Mouse (Mus musculus): ENCODE data around the gene Gm13276.
"Not testable (repeated sequence)": the region's sequence is repeated elsewhere in the genome, so short reads cannot be mapped to it uniquely, and the experiment has no call there.

DNA sequence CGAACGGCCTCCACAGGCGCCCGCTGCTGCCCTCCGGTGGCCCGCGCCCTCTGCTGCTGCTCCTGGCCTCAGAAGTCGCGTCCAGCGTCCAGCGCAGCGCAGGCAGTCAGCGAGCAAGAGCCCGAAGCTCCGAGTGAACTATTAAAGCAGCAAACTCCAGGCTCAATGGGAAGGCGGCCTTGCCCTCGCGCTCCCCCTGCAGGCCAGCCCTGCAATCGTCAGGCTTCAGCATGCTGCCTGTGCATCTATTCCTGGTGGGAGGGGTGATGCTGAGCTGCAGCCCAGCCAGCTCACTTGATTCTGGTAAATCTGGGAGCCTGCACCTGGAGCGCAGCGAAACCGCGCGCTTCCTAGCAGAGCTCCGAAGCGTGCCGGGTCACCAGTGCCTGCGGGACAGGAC, 2.9 kb downstream of the Gm13276 start, which contains the start of gene Gm13277:
- not testable (repeated sequence) for TF ChIP-seq HCFC1 (IDR thresholded peaks at IDR 0.05; ENCODE audit: borderline replicate concordance, insufficient read depth, low read length); MAFK (IDR thresholded peaks at IDR 0.05; ENCODE audit: insufficient read depth, low read depth, low read length); CHD2 (IDR thresholded peaks at IDR 0.05; ENCODE audit: low read depth, low read length); ZC3H11A (IDR thresholded peaks at IDR 0.05; ENCODE audit: borderline replicate concordance, low read depth, low read length); ZNF384 (IDR thresholded peaks at IDR 0.05; ENCODE audit: low read depth, low read length)

All from ES-E14 (cell line).